Mouse (Mus musculus): ENCODE measurements around the gene Bmp15. TPM values are rescaled to one million over a fixed set of nuclear protein-coding genes. Genes with fewer than 3 reads are reported as not detected.
A peak's percentile ranks its signal among the peaks of the same experiment; 100 is the strongest.

Bmp15 gene
- not detected in 2 replicates for polyA plus RNA-seq (2015; fragmentation: Nextera tagmentation; extraction: Ambion mirVana)

DNA sequence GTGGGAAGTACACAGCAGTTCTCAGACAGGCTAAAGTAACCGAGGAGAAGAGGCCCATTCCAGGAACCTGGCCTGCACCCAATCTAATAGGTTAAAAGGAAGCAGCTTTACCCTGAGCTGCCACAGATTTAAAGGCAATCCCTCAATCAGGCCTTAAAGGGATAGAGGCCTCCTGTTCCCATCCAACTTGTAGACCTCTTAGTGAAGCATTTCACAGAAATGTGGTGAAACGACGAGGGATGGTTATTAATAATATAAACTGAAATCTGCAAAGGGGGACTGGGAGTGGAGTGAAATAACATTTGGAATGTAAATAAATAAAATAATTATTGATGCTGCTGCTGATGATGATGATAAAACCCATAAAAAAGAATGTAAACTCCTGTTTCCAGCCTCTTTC is at the start of gene Bmp15:
TSS of gene Bmp15 (minus strand) at position 101 of the 400 bp plus-strand sequence.
- no peak for DNase-seq
- H3K9ac ChIP-seq (replicated peaks): no peak within 1 kb of the TSS
- TF ChIP-seq EP300 (IDR thresholded peaks at IDR 0.05; ENCODE audit: low read depth) (no peak), CTCF (IDR thresholded peaks at IDR 0.05; ENCODE audit: low read depth) (no peak)
- H3K4me1 ChIP-seq (ENCODE audit: insufficient read depth): no peaks in the 10 kb centered on the region
- no peak for ATAC-seq
- 73% methylated on average over 3 of the region's 3 CpGs for WGBS (ENCODE audit: insufficient replicate concordance)
- no peaks in the 10 kb centered on the region for H3K36me3 ChIP-seq (replicated peaks; ENCODE audit: insufficient read depth, low read length)
- no peak within 1 kb of the TSS for H3K4me3 ChIP-seq (ENCODE audit: low read depth, low read length)
- no peak within 1 kb of the TSS for H3K4me2 ChIP-seq (ENCODE audit: low read depth, low read length)
- no peaks in the 10 kb centered on the region for H3K27me3 ChIP-seq (ENCODE audit: insufficient read depth, low read length)
- H3K27ac ChIP-seq (ENCODE audit: low read depth): no peak within 1 kb of the TSS
- no peaks in the 10 kb centered on the region for H3K9me3 ChIP-seq (ENCODE audit: low read length)

DNA sequence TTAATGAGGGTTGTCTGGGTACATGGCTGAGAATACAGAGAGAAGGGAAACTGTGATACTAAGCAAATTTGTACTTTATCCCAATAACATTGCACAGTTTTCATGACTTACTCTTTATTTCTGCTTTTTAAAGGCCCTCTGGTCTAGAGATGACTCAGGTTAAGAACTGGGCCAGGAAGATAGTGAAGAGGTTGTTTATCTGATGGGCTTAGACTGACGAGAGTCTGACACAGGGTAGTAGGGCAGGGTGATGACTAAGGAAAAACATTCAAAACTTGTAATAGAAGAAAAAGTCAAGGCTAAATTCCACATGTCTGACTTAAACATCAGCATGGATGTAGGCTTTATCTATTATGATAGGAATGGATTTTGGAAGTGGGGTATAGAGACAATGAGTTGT is 48.3 kb upstream of the Bmp15 start:
- Histone ChIP-seq H3K27ac (ENCODE audit: low read depth) (no peak overlapping the region), H3K36me3 (replicated peaks; ENCODE audit: insufficient read depth, low read length) (no peaks in the 10 kb centered on the region), H3K4me1 (ENCODE audit: insufficient read depth) (no peaks in the 10 kb centered on the region), H3K27me3 (ENCODE audit: insufficient read depth, low read length) (no peaks in the 10 kb centered on the region), H3K4me2 (ENCODE audit: low read depth, low read length) (no peak overlapping the region), H3K9ac (replicated peaks) (no peak overlapping the region), H3K9me3 (ENCODE audit: low read length) (no peaks in the 10 kb centered on the region), H3K4me3 (ENCODE audit: low read depth, low read length) (no peak overlapping the region)
- no peak for ATAC-seq
- 52% methylated on average over 1 of the region's 1 CpGs for WGBS (ENCODE audit: insufficient replicate concordance)
- no peak for DNase-seq
- TF ChIP-seq EP300 (IDR thresholded peaks at IDR 0.05; ENCODE audit: low read depth) (no peak), CTCF (IDR thresholded peaks at IDR 0.05; ENCODE audit: low read depth) (no peak)

DNA sequence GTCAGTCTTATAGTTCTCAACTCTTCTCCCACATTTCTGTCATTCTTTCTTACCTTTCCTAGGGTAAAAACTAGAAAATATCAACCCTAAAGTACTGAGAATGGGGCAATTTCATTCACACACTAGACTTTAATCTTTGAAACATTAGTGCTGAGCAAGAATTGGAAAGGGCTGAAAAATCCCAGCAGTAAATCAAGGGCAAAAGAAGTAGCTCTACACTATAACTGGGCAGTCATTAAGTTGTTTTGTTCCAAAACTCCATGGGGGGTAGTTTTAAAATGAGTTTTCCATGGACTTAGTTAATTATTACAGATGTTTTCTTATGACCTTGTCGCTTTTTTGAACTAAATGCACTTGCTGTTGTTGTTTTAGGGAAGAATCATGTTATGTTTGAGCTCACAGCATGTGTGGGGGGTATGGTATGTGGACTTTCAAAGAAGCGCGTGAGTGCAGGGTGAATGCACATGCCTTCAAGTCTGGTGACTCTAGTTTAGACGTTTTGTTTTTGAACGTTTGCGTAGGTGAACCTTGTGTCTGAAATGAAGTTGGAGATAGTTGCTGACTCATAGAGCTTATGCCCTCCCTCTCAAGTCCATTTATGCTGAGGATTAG is 37.1 kb upstream of the Bmp15 start:
- ATAC-seq (no peak), DNase-seq (no peak)
- H3K4me2 ChIP-seq (ENCODE audit: low read depth, low read length): no peak overlapping the region
- no peaks in the 10 kb centered on the region for H3K4me1 ChIP-seq (ENCODE audit: insufficient read depth)
- H3K36me3 ChIP-seq (replicated peaks; ENCODE audit: insufficient read depth, low read length): no peaks in the 10 kb centered on the region
- no peak overlapping the region for H3K9ac ChIP-seq (replicated peaks)
- no peaks in the 10 kb centered on the region for H3K27me3 ChIP-seq (ENCODE audit: insufficient read depth, low read length)
- H3K4me3 ChIP-seq (ENCODE audit: low read depth, low read length): no peak overlapping the region
- no peaks in the 10 kb centered on the region for H3K9me3 ChIP-seq (ENCODE audit: low read length)
- TF ChIP-seq EP300 (IDR thresholded peaks at IDR 0.05; ENCODE audit: low read depth) (no peak), CTCF (IDR thresholded peaks at IDR 0.05; ENCODE audit: low read depth) (no peak)
- 74% methylated on average over 6 of the region's 6 CpGs for WGBS (ENCODE audit: insufficient replicate concordance)
- no peak overlapping the region for H3K27ac ChIP-seq (ENCODE audit: low read depth)

GRCm38 (mm10) chrX:6356876-6357275 is 36.4 kb upstream of the Bmp15 start:
- Histone ChIP-seq H3K4me3 (ENCODE audit: low read depth, low read length) (no peak overlapping the region), H3K27ac (ENCODE audit: low read depth) (no peak overlapping the region), H3K4me1 (ENCODE audit: insufficient read depth) (no peaks in the 10 kb centered on the region), H3K4me2 (ENCODE audit: low read depth, low read length) (no peak overlapping the region), H3K27me3 (ENCODE audit: insufficient read depth, low read length) (no peaks in the 10 kb centered on the region), H3K9ac (replicated peaks) (no peak overlapping the region), H3K9me3 (ENCODE audit: low read length) (no peaks in the 10 kb centered on the region), H3K36me3 (replicated peaks; ENCODE audit: insufficient read depth, low read length) (no peaks in the 10 kb centered on the region)
- ATAC-seq (no peak), DNase-seq (no peak)
- TF ChIP-seq CTCF (IDR thresholded peaks at IDR 0.05; ENCODE audit: low read depth) (no peak), EP300 (IDR thresholded peaks at IDR 0.05; ENCODE audit: low read depth) (no peak)
- WGBS (ENCODE audit: insufficient replicate concordance): 67% methylated on average over 3 of the region's 3 CpGs

DNA sequence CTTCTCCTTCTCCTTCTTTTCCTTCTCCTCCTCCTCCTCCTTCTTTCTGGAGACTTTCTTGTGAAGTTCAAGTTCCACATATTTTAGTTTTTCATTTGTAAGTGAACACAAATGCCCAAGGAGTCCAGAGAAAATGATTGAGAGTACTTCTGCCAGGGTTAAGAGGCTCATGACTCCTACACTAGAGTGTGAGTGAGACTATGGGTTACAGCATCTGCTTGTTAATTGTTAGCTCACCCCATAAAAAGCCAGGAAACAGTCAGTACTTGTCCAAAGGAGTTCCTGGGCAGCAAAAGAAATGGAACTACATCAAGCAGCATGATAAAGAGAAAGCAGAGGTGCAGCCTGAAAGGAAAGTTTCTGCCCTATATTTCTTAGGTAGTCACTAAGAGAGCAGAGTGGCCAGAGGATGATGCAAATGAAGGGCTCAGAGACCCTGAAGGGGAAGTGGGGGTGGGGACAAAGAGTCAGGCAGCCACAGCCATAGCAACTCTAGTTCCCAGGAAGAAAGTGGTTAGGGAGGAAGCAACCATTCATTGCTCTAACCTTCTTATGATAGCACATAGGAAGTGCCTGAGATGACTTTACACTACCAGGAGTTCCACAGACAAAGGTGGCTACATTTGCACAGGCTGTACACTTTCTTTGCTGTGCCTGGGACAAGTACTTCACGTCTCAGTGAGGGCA is 24.9 kb upstream of the Bmp15 start:
- Histone ChIP-seq H3K4me3 (ENCODE audit: low read depth, low read length) (no peak overlapping the region), H3K27ac (ENCODE audit: low read depth) (no peak overlapping the region), H3K27me3 (ENCODE audit: insufficient read depth, low read length) (no peaks in the 10 kb centered on the region), H3K36me3 (replicated peaks; ENCODE audit: insufficient read depth, low read length) (no peaks in the 10 kb centered on the region), H3K9ac (replicated peaks) (no peak overlapping the region), H3K4me2 (ENCODE audit: low read depth, low read length) (no peak overlapping the region), H3K9me3 (ENCODE audit: low read length) (no peaks in the 10 kb centered on the region), H3K4me1 (ENCODE audit: insufficient read depth) (no peaks in the 10 kb centered on the region)
- ATAC-seq (no peak), DNase-seq (no peak)
- TF ChIP-seq CTCF (IDR thresholded peaks at IDR 0.05; ENCODE audit: low read depth): no peak
- no peak for TF ChIP-seq EP300 (IDR thresholded peaks at IDR 0.05; ENCODE audit: low read depth)
- WGBS (ENCODE audit: insufficient replicate concordance): 25% methylated on average over 1 of the region's 1 CpGs

- ATAC-seq (no peak), DNase-seq (no peak)
- no peaks in the 10 kb centered on the region for H3K27me3 ChIP-seq (ENCODE audit: insufficient read depth, low read length)
- no peak overlapping the region for H3K27ac ChIP-seq (ENCODE audit: low read depth)
- WGBS (ENCODE audit: insufficient replicate concordance): 42% methylated on average over 1 of the region's 1 CpGs
- H3K4me2 ChIP-seq (ENCODE audit: low read depth, low read length): no peak overlapping the region
- no peak overlapping the region for H3K9ac ChIP-seq (replicated peaks)
- no peaks in the 10 kb centered on the region for H3K4me1 ChIP-seq (ENCODE audit: insufficient read depth)
- no peak overlapping the region for H3K4me3 ChIP-seq (ENCODE audit: low read depth, low read length)
- no peaks in the 10 kb centered on the region for H3K9me3 ChIP-seq (ENCODE audit: low read length)
- no peaks in the 10 kb centered on the region for H3K36me3 ChIP-seq (replicated peaks; ENCODE audit: insufficient read depth, low read length)
- TF ChIP-seq EP300 (IDR thresholded peaks at IDR 0.05; ENCODE audit: low read depth) (no peak), CTCF (IDR thresholded peaks at IDR 0.05; ENCODE audit: low read depth) (peak; percentile 37)
These were observed 3.5 kb upstream of the Bmp15 start for GRCm38 (mm10) chrX:6324056-6324455.

Data from liver, postnatal 0 days (tissue).